Mouse (Mus musculus): ENCODE results near the gene Rgma. TPM values are rescaled to one million over a fixed set of nuclear protein-coding genes. Genes with fewer than 3 reads are reported as not detected.

Gene Rgma
- polyA plus RNA-seq, 2 experiments = 0.05 to 0.06 TPM

DNA sequence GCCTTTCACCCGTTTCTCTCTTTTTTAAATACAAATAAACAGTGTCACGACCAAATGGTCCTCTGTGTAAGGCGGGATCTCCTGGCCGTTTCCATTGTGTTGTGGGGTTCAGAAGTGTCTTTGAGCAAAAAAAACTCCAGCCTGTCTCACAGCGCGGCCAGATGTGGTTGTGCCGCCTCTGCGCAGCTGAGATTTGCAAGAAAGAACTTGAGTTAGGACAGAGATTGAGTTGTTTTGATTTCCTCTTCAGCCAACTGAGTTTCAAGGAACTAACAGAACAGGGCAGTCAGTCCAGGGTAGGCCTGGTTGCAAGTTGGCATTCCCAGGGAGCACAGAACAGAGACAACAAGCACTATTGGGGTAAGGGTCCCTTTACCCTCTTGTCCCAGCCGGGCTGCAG lies 17.1 kb downstream of the Rgma start:
- DNase-seq (ENCODE audit: low read depth in 3 of 3, low spot score in 3 of 3) = no peak
- Histone ChIP-seq H3K27ac (no peak overlapping the region), H3K4me2 (ENCODE audit: low read depth) (peak overlapping the region; percentile 53), H3K9ac (replicated peaks) (no peak overlapping the region), H3K36me3 (replicated peaks; ENCODE audit: control insufficient read depth, insufficient read depth, low read depth) (no peaks in the 10 kb centered on the region), H3K4me1 (replicated peaks; ENCODE audit: control insufficient read depth in 2 of 2, insufficient read depth in 2 of 2, low read length in 1 of 2) (no peaks in the 10 kb centered on the region), H3K9me3 (ENCODE audit: control insufficient read depth, low read length) (no peaks in the 10 kb centered on the region), H3K27me3 (ENCODE audit: control insufficient read depth, insufficient read depth, low read length) (peaks cover 46% of the 10 kb centered on the region), H3K4me3 (ENCODE audit: insufficient read depth in 1 of 2, low read depth in 2 of 2, low read length in 2 of 2) (no peak overlapping the region; a peak in 2 of 4 replicates)
- under 1% methylated on average over 9 of the region's 9 CpGs for WGBS (ENCODE audit: insufficient replicate concordance)
- ATAC-seq (ENCODE audit: insufficient read depth) = no peak
- no peak for TF ChIP-seq EP300 (IDR thresholded peaks at IDR 0.05; ENCODE audit: low read depth)
- no peak for TF ChIP-seq CTCF (IDR thresholded peaks at IDR 0.05; ENCODE audit: low read depth)

DNA sequence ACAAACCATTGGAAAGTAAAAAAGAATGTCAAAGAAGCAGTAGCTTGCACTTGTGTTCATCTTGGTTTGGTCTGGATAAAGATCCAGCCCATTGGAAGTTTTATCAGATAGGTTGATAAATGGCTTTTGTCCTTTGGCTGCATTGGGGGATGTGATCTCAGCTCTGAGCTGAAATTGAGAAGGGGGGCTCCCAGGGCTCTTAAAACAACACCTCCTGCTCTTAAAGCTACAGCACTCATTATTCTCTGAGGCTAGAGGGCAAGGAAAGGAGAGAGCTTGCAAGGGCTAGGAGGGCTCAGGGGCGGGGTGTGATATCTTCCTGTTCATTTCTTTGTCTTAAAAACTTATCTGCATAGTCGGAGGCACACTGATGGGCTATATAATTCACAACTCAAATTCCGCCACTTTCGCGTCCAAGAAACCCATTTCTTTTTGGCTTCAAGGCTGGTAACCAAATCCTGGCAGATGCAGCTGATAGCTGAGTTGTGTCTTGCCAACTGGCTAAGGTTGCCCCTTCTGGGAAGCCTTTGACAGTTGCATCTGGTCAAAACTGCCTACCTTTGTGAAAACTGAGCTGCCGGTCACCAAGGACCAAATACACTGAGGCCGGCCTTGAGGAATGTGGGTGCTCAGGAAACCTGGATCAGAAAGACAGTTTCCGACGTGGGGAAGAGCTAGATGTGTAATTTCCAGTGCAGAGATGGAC lies 18.2 kb downstream of the Rgma start:
- no peak overlapping the region for H3K4me3 ChIP-seq (ENCODE audit: insufficient read depth in 1 of 2, low read depth in 2 of 2, low read length in 2 of 2)
- TF ChIP-seq EP300 (IDR thresholded peaks at IDR 0.05; ENCODE audit: low read depth) (no peak), CTCF (IDR thresholded peaks at IDR 0.05; ENCODE audit: low read depth) (no peak)
- H3K27ac ChIP-seq = no peak overlapping the region
- no peak overlapping the region for H3K4me2 ChIP-seq (ENCODE audit: low read depth)
- H3K9me3 ChIP-seq (ENCODE audit: control insufficient read depth, low read length) = no peaks in the 10 kb centered on the region
- DNase-seq (ENCODE audit: low read depth in 3 of 3, low spot score in 3 of 3) (no peak), ATAC-seq (ENCODE audit: insufficient read depth) (no peak)
- no peaks in the 10 kb centered on the region for H3K4me1 ChIP-seq (replicated peaks; ENCODE audit: control insufficient read depth in 2 of 2, insufficient read depth in 2 of 2, low read length in 1 of 2)
- WGBS (ENCODE audit: insufficient replicate concordance) = 50% methylated on average over 9 of the region's 9 CpGs
- no peaks in the 10 kb centered on the region for H3K36me3 ChIP-seq (replicated peaks; ENCODE audit: control insufficient read depth, insufficient read depth, low read depth)
- peaks cover 46% of the 10 kb centered on the region for H3K27me3 ChIP-seq (ENCODE audit: control insufficient read depth, insufficient read depth, low read length)
- no peak overlapping the region for H3K9ac ChIP-seq (replicated peaks)

DNA sequence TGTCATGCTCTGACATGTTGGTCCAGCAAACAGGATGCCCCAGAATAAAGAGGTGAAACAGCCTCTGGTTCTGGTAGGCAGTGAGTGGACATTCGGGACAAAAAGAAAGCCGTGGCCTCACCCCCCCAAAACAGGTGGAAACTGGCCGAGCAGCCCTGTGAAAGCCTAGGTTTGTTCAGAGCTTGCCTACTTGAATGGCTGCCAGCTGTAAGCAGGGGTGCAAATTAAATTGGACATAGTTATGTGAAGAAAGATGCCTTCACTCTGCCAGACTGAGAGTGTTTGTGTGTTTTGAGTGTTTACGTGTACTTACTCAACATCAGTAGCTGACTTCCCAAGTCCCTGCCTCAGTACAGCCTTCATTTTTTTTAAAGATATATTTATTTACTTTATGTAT lies 18.7 kb downstream of the Rgma start:
- Histone ChIP-seq H3K9me3 (ENCODE audit: control insufficient read depth, low read length) (no peaks in the 10 kb centered on the region), H3K36me3 (replicated peaks; ENCODE audit: control insufficient read depth, insufficient read depth, low read depth) (no peaks in the 10 kb centered on the region), H3K9ac (replicated peaks) (no peak overlapping the region), H3K4me1 (replicated peaks; ENCODE audit: control insufficient read depth in 2 of 2, insufficient read depth in 2 of 2, low read length in 1 of 2) (no peaks in the 10 kb centered on the region), H3K4me3 (ENCODE audit: insufficient read depth in 1 of 2, low read depth in 2 of 2, low read length in 2 of 2) (no peak overlapping the region), H3K4me2 (ENCODE audit: low read depth) (no peak overlapping the region), H3K27me3 (ENCODE audit: control insufficient read depth, insufficient read depth, low read length) (peaks cover 50% of the 10 kb centered on the region), H3K27ac (no peak overlapping the region)
- no peak for TF ChIP-seq EP300 (IDR thresholded peaks at IDR 0.05; ENCODE audit: low read depth)
- TF ChIP-seq CTCF (IDR thresholded peaks at IDR 0.05; ENCODE audit: low read depth) = no peak
- 56% methylated on average over 4 of the region's 4 CpGs for WGBS (ENCODE audit: insufficient replicate concordance)
- no peak for ATAC-seq (ENCODE audit: insufficient read depth)
- DNase-seq (ENCODE audit: low read depth in 3 of 3, low spot score in 3 of 3) = no peak

DNA sequence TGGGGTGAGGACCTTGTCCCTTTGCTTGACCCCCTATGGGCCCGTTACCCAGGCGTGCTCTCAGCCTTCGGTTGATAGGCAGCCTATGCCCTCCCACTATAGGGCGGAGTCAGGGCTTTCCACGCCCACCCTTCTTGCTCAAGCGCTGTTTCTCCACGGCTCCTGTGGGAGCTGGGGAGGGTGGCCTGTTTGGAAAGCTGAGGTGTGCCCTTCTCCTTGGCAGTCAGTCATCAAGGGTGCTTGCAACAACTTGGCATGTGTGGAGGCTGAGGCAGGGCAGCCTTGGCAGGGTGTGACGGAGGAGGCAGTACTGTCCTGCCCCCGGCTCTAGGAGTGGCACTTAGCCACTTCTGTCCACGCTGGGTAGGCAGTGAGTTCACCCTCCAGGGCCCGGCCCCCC lies 23.0 kb downstream of the Rgma start:
- TF ChIP-seq EP300 (IDR thresholded peaks at IDR 0.05; ENCODE audit: low read depth) (no peak), CTCF (IDR thresholded peaks at IDR 0.05; ENCODE audit: low read depth) (no peak)
- H3K36me3 ChIP-seq (replicated peaks; ENCODE audit: control insufficient read depth, insufficient read depth, low read depth) = no peaks in the 10 kb centered on the region
- H3K4me2 ChIP-seq (ENCODE audit: low read depth) = no peak overlapping the region
- H3K9me3 ChIP-seq (ENCODE audit: control insufficient read depth, low read length) = no peaks in the 10 kb centered on the region
- H3K27me3 ChIP-seq (ENCODE audit: control insufficient read depth, insufficient read depth, low read length) = peaks cover 27% of the 10 kb centered on the region
- no peak overlapping the region for H3K9ac ChIP-seq (replicated peaks)
- DNase-seq (ENCODE audit: low read depth in 3 of 3, low spot score in 3 of 3) = peak in 1 of 3 experiments; percentile 14
- H3K27ac ChIP-seq = no peak overlapping the region
- ATAC-seq (ENCODE audit: insufficient read depth) = no peak
- H3K4me3 ChIP-seq (ENCODE audit: insufficient read depth in 1 of 2, low read depth in 2 of 2, low read length in 2 of 2) = no peak overlapping the region
- H3K4me1 ChIP-seq (replicated peaks; ENCODE audit: control insufficient read depth in 2 of 2, insufficient read depth in 2 of 2, low read length in 1 of 2) = no peaks in the 10 kb centered on the region
- 5% methylated on average over 11 of the region's 11 CpGs for whole genome bisulfite sequencing (ENCODE audit: insufficient replicate concordance)

DNA sequence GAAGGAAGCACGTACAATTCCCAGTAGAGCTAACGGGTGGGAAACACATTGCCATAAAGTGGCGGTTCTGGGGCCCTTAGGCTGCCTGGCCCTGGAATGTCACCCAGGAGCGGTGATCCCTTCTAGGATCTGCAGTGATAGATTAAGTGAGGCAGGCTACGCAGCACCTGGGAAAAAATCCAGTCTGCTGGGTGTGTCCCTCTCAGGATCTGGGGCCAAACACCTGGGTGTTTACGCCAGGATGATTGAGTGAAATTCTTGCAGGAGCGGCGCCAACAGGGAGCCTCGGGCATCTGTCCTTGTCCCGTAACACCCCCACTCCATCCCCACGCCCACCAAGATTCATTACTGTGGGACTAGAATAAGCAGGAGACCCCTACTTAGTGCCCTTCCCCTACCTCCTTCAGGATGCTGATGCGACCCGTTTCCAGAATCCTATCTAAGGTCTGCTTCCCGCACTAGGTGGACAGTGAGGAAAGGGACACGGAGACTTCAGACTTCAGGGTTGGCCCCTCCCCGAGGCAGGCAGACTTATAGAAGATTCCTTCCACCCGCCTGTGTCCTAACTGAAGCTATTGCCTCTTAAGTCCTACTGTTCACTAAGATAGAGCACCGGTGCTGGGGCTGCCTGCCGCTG lies 23.6 kb downstream of the Rgma start:
- Histone ChIP-seq H3K9me3 (ENCODE audit: control insufficient read depth, low read length) (no peaks in the 10 kb centered on the region), H3K4me1 (replicated peaks; ENCODE audit: control insufficient read depth in 2 of 2, insufficient read depth in 2 of 2, low read length in 1 of 2) (no peaks in the 10 kb centered on the region), H3K9ac (replicated peaks) (no peak overlapping the region), H3K4me2 (ENCODE audit: low read depth) (peak overlapping the region; percentile 24; the same call in 1 of the 2 replicates), H3K4me3 (ENCODE audit: insufficient read depth in 1 of 2, low read depth in 2 of 2, low read length in 2 of 2) (no peak overlapping the region), H3K27ac (no peak overlapping the region), H3K27me3 (ENCODE audit: control insufficient read depth, insufficient read depth, low read length) (peaks cover 23% of the 10 kb centered on the region), H3K36me3 (replicated peaks; ENCODE audit: control insufficient read depth, insufficient read depth, low read depth) (no peaks in the 10 kb centered on the region)
- 6% methylated on average over 19 of the region's 19 CpGs for WGBS (ENCODE audit: insufficient replicate concordance)
- TF ChIP-seq EP300 (IDR thresholded peaks at IDR 0.05; ENCODE audit: low read depth) (no peak), CTCF (IDR thresholded peaks at IDR 0.05; ENCODE audit: low read depth) (no peak)
- ATAC-seq (ENCODE audit: insufficient read depth) = no peak
- DNase-seq (ENCODE audit: low read depth in 3 of 3, low spot score in 3 of 3) = no peak

Measured in liver, embryonic 14.5 days (tissue).